Mouse (Mus musculus): Measurements from ENCODE around the gene Adamts8. TPM values are rescaled to one million over a fixed set of nuclear protein-coding genes. Genes with fewer than 3 reads are reported as not detected.

Adamts8 gene
- polyA plus RNA-seq, 1 experiment from 2014 or later, result 8.8 TPM

DNA sequence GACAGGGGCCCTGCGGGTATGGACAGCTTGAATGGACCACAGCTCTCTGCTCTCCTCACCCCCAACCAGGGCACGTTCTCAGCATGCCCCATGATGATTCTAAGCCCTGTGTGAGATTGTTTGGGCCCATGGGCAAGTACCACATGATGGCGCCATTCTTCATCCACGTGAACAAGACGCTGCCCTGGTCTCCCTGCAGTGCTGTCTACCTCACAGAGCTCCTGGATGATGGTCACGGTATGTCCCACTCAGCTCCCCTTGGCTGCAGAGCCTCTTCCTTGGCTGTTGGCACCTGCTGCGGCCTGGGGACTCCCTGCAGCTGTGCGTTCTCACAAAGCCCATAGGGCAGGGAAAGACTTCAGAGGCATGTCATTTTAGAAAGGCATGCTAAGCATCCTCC, 10.9 kb downstream of the Adamts8 start:
- peak; percentile 36 for ATAC-seq (ENCODE audit: low FRiP score, low TSS enrichment)

DNA sequence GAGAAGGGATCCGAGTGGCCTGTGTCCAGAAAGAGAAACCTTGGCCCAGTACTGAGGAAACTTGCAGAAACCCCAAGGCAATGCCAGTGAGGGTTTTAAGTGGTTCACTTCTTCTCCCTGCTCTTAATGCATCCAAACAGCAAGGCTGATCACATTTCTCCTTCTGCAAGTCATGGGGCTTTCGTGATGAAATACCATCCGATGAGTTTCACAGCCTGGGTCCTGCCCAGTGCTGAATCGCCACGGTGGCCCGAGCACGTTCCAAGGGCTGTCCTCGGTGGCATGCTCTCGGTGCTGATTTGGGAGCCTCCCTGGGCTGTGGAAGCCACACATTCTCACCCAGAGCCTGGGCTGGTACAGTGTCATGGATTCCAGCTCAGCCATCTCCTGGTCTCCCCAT, 12.9 kb downstream of the Adamts8 start:
- no peak overlapping the region for H3K4me3 ChIP-seq (ENCODE audit: low read depth, low read length)
- no peak for TF ChIP-seq EP300 (optimal IDR thresholded peaks at IDR 0.05)
- TF ChIP-seq CTCF (IDR thresholded peaks at IDR 0.05; ENCODE audit: low read depth), result no peak
- H3K9me3 ChIP-seq (ENCODE audit: control insufficient read depth, low read length), result no peaks in the 10 kb centered on the region
- H3K27me3 ChIP-seq (ENCODE audit: control insufficient read depth, insufficient read depth, low read length), result no peaks in the 10 kb centered on the region; the same call in 1 of the 2 replicates
- H3K9ac ChIP-seq (ENCODE audit: low read length), result no peak overlapping the region
- no peak for ATAC-seq (ENCODE audit: low FRiP score, low TSS enrichment)
- no peak overlapping the region for H3K27ac ChIP-seq (replicated peaks)
- DNase-seq (ENCODE audit: low spot score), result no peak
- 90% methylated on average over 9 of the region's 9 CpGs for WGBS
- no peaks in the 10 kb centered on the region for H3K4me1 ChIP-seq (replicated peaks; ENCODE audit: control insufficient read depth, insufficient read depth)
- no peaks in the 10 kb centered on the region for H3K36me3 ChIP-seq (ENCODE audit: control insufficient read depth, insufficient read depth, low read length)
- no peak overlapping the region for H3K4me2 ChIP-seq (replicated peaks; ENCODE audit: low read depth)

More for the DNA sequence above, 10.9 kb downstream of the Adamts8 start:
- Histone ChIP-seq H3K27me3 (ENCODE audit: control insufficient read depth, insufficient read depth, low read length) (no peaks in the 10 kb centered on the region; the same call in 1 of the 2 replicates), H3K4me2 (replicated peaks; ENCODE audit: low read depth) (no peak overlapping the region), H3K36me3 (ENCODE audit: control insufficient read depth, insufficient read depth, low read length) (no peaks in the 10 kb centered on the region), H3K4me3 (ENCODE audit: low read depth, low read length) (no peak overlapping the region), H3K4me1 (replicated peaks; ENCODE audit: control insufficient read depth, insufficient read depth) (no peaks in the 10 kb centered on the region), H3K9me3 (ENCODE audit: control insufficient read depth, low read length) (no peaks in the 10 kb centered on the region), H3K9ac (ENCODE audit: low read length) (no peak overlapping the region), H3K27ac (replicated peaks) (no peak overlapping the region)
- peak; percentile 71 for TF ChIP-seq CTCF (IDR thresholded peaks at IDR 0.05; ENCODE audit: low read depth)
- TF ChIP-seq EP300 (optimal IDR thresholded peaks at IDR 0.05), result no peak
- DNase-seq (ENCODE audit: low spot score), result peak; percentile 38
- WGBS, result 49% methylated on average over 8 of the region's 8 CpGs

DNA sequence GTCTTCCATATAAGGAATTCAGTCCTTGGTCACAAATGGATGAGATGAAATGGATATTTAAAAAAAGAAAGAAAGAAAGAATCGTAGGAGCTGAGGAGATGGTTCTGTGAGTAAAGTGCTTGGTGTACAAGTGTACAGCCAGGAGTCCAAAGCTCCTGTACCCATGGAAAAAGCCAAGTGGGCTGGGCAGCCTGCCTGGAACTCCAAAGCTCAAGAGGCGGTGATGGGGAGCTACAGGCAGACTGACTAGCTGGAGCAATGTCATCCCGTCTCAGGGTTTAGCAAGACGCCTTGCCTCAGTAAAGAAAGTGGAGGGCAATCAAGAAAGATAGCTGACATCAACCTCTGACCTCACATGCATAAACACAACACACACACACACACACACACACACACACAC, 21.4 kb downstream of the Adamts8 start:
- no peak overlapping the region for H3K4me2 ChIP-seq (replicated peaks; ENCODE audit: low read depth)
- 0 out of 2 replicates have a peak, but pooled peaks cover 3% of the 10 kb centered on the region for H3K4me1 ChIP-seq (replicated peaks; ENCODE audit: control insufficient read depth, insufficient read depth)
- no peak overlapping the region for H3K4me3 ChIP-seq (ENCODE audit: low read depth, low read length)
- TF ChIP-seq EP300 (optimal IDR thresholded peaks at IDR 0.05), result no peak
- no peak for TF ChIP-seq CTCF (IDR thresholded peaks at IDR 0.05; ENCODE audit: low read depth)
- no peak overlapping the region for H3K9ac ChIP-seq (ENCODE audit: low read length)
- WGBS, result 68% methylated on average over 4 of the region's 4 CpGs
- H3K27ac ChIP-seq (replicated peaks), result no peak overlapping the region
- no peaks in the 10 kb centered on the region for H3K27me3 ChIP-seq (ENCODE audit: control insufficient read depth, insufficient read depth, low read length)
- DNase-seq (ENCODE audit: low spot score) (no peak), ATAC-seq (ENCODE audit: low FRiP score, low TSS enrichment) (no peak)
- no peaks in the 10 kb centered on the region for H3K36me3 ChIP-seq (ENCODE audit: control insufficient read depth, insufficient read depth, low read length)
- no peaks in the 10 kb centered on the region for H3K9me3 ChIP-seq (ENCODE audit: control insufficient read depth, low read length)

DNA sequence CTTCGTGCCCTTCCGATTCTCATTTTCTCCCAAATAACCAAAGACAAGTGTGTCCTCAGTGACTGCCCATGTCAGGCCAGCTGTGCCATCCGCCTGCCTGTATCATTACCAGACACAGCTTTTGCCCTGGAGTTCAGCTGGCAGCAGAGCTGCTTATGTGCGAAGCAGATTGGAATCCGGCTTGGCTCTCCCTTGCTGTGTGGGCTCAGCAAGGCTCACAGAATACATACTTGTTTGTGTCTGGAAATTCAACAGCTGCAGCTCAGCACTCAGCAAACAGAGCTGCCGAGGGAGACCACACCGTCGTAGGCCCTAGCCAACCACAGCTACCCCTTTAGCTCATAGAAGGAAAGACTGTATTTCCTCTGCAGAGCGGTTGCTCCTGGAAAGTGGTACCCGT, 22.3 kb downstream of the Adamts8 start:
- DNase-seq (ENCODE audit: low spot score) (peak; percentile 24), ATAC-seq (ENCODE audit: low FRiP score, low TSS enrichment) (peak; percentile 72; the same call in 1 of the 2 replicates)
- H3K9me3 ChIP-seq (ENCODE audit: control insufficient read depth, low read length), result no peaks in the 10 kb centered on the region
- no peaks in the 10 kb centered on the region for H3K36me3 ChIP-seq (ENCODE audit: control insufficient read depth, insufficient read depth, low read length)
- 35% methylated on average over 10 of the region's 10 CpGs for WGBS
- H3K4me3 ChIP-seq (ENCODE audit: low read depth, low read length), result no peak overlapping the region
- no peaks in the 10 kb centered on the region for H3K27me3 ChIP-seq (ENCODE audit: control insufficient read depth, insufficient read depth, low read length)
- H3K27ac ChIP-seq (replicated peaks), result peak overlapping the region; percentile 58
- H3K9ac ChIP-seq (ENCODE audit: low read length), result no peak overlapping the region
- no peak overlapping the region for H3K4me2 ChIP-seq (replicated peaks; ENCODE audit: low read depth)
- H3K4me1 ChIP-seq (replicated peaks; ENCODE audit: control insufficient read depth, insufficient read depth), result 0 out of 2 replicates have a peak, but pooled peaks cover 3% of the 10 kb centered on the region
- no peak for TF ChIP-seq CTCF (IDR thresholded peaks at IDR 0.05; ENCODE audit: low read depth)
- TF ChIP-seq EP300 (optimal IDR thresholded peaks at IDR 0.05), result no peak

DNA sequence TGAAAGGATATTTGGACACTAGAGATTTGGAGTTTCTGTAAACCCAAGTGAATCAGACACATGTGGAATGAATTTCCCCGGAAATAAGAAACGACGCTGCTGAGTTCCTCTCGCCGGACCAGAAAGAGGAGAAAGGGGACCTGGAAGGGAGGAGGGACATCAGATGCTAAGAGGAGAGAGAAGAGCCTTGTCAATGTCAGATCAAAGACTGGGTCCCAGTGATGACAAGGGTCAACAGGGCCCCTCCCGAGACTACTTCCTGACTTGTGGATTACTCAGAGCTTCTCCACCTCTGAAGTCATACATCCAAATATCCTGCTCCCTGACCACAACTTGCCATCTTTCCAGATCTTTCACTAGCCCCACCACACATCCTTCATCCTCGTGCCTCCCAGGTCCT, 24.5 kb downstream of the Adamts8 start:
- WGBS, result 49% methylated on average over 7 of the region's 7 CpGs
- H3K36me3 ChIP-seq (ENCODE audit: control insufficient read depth, insufficient read depth, low read length), result no peaks in the 10 kb centered on the region
- H3K4me2 ChIP-seq (replicated peaks; ENCODE audit: low read depth), result no peak overlapping the region
- no peak overlapping the region for H3K27ac ChIP-seq (replicated peaks)
- ATAC-seq (ENCODE audit: low FRiP score, low TSS enrichment), result no peak
- 0 out of 2 replicates have a peak, but pooled peaks cover 3% of the 10 kb centered on the region for H3K4me1 ChIP-seq (replicated peaks; ENCODE audit: control insufficient read depth, insufficient read depth)
- H3K9me3 ChIP-seq (ENCODE audit: control insufficient read depth, low read length), result no peaks in the 10 kb centered on the region
- no peak overlapping the region for H3K4me3 ChIP-seq (ENCODE audit: low read depth, low read length)
- TF ChIP-seq EP300 (optimal IDR thresholded peaks at IDR 0.05) (no peak), CTCF (IDR thresholded peaks at IDR 0.05; ENCODE audit: low read depth) (no peak)
- no peak overlapping the region for H3K9ac ChIP-seq (ENCODE audit: low read length)
- DNase-seq (ENCODE audit: low spot score), result no peak
- H3K27me3 ChIP-seq (ENCODE audit: control insufficient read depth, insufficient read depth, low read length), result no peaks in the 10 kb centered on the region

DNA sequence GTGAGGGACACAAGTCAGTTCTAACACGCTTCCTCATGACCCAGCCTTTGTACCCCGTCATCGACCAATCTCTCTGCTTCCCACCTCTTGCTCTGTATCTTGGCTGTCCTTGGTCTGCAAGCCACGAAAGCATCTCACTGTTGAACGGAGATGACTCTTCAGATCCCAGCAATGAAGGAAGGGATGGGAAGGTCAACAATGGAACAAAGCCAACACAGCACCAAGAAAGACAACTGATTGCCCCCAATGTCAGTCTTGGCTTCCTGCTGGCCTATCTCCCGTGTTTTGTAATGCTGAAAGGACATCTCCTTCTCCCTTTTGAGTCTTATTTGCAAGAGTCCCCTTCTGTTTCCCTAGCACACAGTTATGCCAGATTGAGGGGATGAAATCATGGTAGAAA, 25.8 kb downstream of the Adamts8 start:
- Histone ChIP-seq H3K9me3 (ENCODE audit: control insufficient read depth, low read length) (no peaks in the 10 kb centered on the region), H3K4me2 (replicated peaks; ENCODE audit: low read depth) (no peak overlapping the region), H3K9ac (ENCODE audit: low read length) (no peak overlapping the region), H3K36me3 (ENCODE audit: control insufficient read depth, insufficient read depth, low read length) (no peaks in the 10 kb centered on the region), H3K27ac (replicated peaks) (no peak overlapping the region), H3K4me3 (ENCODE audit: low read depth, low read length) (no peak overlapping the region), H3K27me3 (ENCODE audit: control insufficient read depth, insufficient read depth, low read length) (no peaks in the 10 kb centered on the region), H3K4me1 (replicated peaks; ENCODE audit: control insufficient read depth, insufficient read depth) (0 out of 2 replicates have a peak, but pooled peaks cover 3% of the 10 kb centered on the region)
- 81% methylated on average over 6 of the region's 6 CpGs for WGBS
- ATAC-seq (ENCODE audit: low FRiP score, low TSS enrichment), result no peak
- DNase-seq (ENCODE audit: low spot score), result no peak
- TF ChIP-seq EP300 (optimal IDR thresholded peaks at IDR 0.05), result no peak
- no peak for TF ChIP-seq CTCF (IDR thresholded peaks at IDR 0.05; ENCODE audit: low read depth)
